Mouse (Mus musculus) ES-E14 (cell line): ENCODE data around the gene Tmed5. TPM values are rescaled to one million over a fixed set of nuclear protein-coding genes. Genes with fewer than 3 reads are reported as not detected.
A peak's percentile ranks its signal among the peaks of the same experiment; 100 is the strongest.

Experiments
- DNase-seq: peaks from one replicate; pipeline ENCODE4 v3.0.0-alpha.2; 2013; ENCODE audit warnings: low read depth, low spot score
- H3K27ac ChIP-seq: 2 replicates; pipeline ENCODE4 v1.5.1; 2012; ENCODE audit warnings: low read depth, mild to moderate bottlenecking, low read length, moderate library complexity, mixed read lengths; ENCODE audit not compliant: poor library complexity, insufficient read depth, severe bottlenecking
- H3K36me3 ChIP-seq: 2 replicates; pipeline ENCODE4 v1.6.1; 2012; ENCODE audit warnings: mild to moderate bottlenecking, low read length, moderate library complexity, mixed read lengths; ENCODE audit not compliant: control insufficient read depth, poor library complexity, insufficient read depth, severe bottlenecking
- H3K4me1 ChIP-seq, 2 experiments: fragments of 150-350 bp in 1 of 2; sonication (generic) in 1 of 2; 2 replicates each; pipeline ENCODE4 v1.6.1; 2012; ENCODE audit warnings: low read length in 2 of 2, mild to moderate bottlenecking in 1 of 2, mixed read lengths in 1 of 2; ENCODE audit not compliant: control insufficient read depth in 2 of 2, insufficient read depth in 2 of 2, poor library complexity in 1 of 2
- H3K4me3 ChIP-seq, 2 experiments: fragments of 150-350 bp in 1 of 2; sonication (generic) in 1 of 2; 2 replicates each; pipeline ENCODE4 v1.5.1; 2012; ENCODE audit warnings: low read length in 2 of 2, low read depth in 1 of 2, mild to moderate bottlenecking in 1 of 2, mixed read lengths in 1 of 2; ENCODE audit not compliant: insufficient read depth in 1 of 2, poor library complexity in 1 of 2, severe bottlenecking in 1 of 2
- H3K9ac ChIP-seq: 2 replicates; pipeline ENCODE4 v1.6.1; 2012; ENCODE audit warnings: low read depth, mild to moderate bottlenecking, low read length, mixed read lengths; ENCODE audit not compliant: poor library complexity, insufficient read depth, severe bottlenecking
- H3K9me3 ChIP-seq: fragments of 150-350 bp; sonication (generic); 2 replicates; pipeline ENCODE4 v1.6.1; 2012; ENCODE audit warnings: low read depth, mild to moderate bottlenecking, low read length; ENCODE audit not compliant: control insufficient read depth, insufficient read depth
- CHD2 ChIP-seq: IDR thresholded peaks from 2 replicates; pipeline ENCODE4 v1.6.1; 2014; ENCODE audit warnings: mild to moderate bottlenecking, low read depth, low read length, inconsistent platforms
- HCFC1 ChIP-seq: IDR thresholded peaks from 2 replicates; pipeline ENCODE4 v1.6.1; 2012; ENCODE audit warnings: low read length, inconsistent platforms, borderline replicate concordance; ENCODE audit not compliant: insufficient read depth
- MAFK ChIP-seq: IDR thresholded peaks from 2 replicates; pipeline ENCODE4 v1.6.1; 2014; ENCODE audit warnings: mild to moderate bottlenecking, low read depth, low read length, inconsistent platforms; ENCODE audit not compliant: insufficient read depth
- ZC3H11A ChIP-seq: IDR thresholded peaks from 2 replicates; pipeline ENCODE4 v1.6.1; 2012; ENCODE audit warnings: low read depth, mild to moderate bottlenecking, inconsistent platforms, low read length, borderline replicate concordance
- ZNF384 ChIP-seq: IDR thresholded peaks from 2 replicates; pipeline ENCODE4 v1.6.1; 2012; ENCODE audit warnings: low read depth, low read length, inconsistent platforms
- in situ Hi-C, 2 experiments: fragments of 600-800 bp; cut with MboI; formaldehyde crosslinking; loops; one replicate each; pipeline ENCODE4 v1.15.1; 2025; ENCODE audit warnings: low sequenced_read_pairs in 2 of 2, inconsistent platforms in 1 of 2; ENCODE audit not compliant: unreplicated experiment in 2 of 2
- total RNA-seq: library from RNA; depleted of rRNA; stranded (reverse); fragments of 300-350 nt; gene quantifications from 2 replicates; pipeline ENCODE4 v1.2.3, GENCODE M21; 2012; rRNA removed

Gene Tmed5
- total RNA-seq, 1 experiment: 78.3 TPM

DNA sequence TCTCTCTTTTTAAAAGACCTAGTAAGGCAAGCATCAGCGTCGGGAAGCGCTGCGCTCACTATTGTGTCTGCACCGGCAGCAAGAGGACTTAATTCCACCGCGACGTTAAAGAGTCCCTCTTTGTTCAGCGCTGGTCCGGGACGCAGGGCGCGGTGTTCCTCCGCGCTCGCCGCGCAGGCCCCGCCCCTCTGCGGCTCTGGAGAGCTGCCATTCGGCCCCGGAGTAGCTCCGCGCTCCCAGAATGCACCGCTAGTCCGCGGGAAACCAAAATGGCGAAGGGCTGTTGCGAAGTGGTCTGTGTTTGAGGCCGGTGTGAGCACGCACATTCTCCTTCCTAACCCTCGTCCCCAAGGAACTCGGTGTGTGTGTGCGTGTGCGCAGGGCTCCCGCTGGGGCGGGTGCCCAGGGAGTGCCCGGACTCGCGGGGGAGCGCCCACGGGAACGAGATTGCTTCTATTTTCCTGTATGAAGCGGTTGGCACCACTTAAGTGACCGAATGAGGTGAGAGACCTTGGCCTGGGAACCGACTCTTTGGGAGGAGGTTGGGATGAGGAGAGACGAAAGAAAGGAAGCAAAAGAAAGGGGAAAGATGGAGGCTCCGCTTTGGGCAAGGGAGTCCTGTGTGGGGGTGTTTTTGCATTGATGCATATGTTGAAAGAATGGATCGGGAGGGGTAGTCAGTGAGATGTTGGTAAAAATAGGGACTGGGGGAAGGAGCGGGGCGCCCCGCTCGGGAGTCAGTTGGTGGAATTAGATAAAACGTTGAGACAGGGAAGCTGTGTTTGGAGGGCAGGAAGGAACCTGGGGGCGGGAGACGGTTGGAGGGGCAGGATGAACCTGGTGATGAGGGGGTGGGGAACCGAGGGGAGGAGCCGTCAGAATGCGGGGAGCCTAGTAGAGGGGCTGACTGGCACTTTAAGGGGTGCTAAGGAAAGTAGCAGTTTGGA is 66.7 kb downstream of the Tmed5 start, which contains the start of gene Mtf2:
Gene Mtf2, plus strand, starts transcription at position 210 of the 947 bp plus-strand sequence.
- Histone ChIP-seq H3K27ac (peak within 1 kb of the TSS; percentile 96), H3K4me3 (peak within 1 kb of the TSS; percentile 88 to 99), H3K9ac (peak within 1 kb of the TSS; percentile 99), H3K9me3 (no peaks in the 10 kb centered on the region), H3K36me3 (peaks cover 23% of the 10 kb centered on the region), H3K4me1 (peaks cover 0 to 5% of the 10 kb centered on the region in 2 experiments; a peak in 3 of 4 replicates)
- in situ Hi-C loops: no loop called here
- DNase-seq: peak; percentile 91
- TF ChIP-seq MAFK (no peak), ZNF384 (peak; percentile 46; the same call in 1 of the 2 replicates), CHD2 (peak; percentile 73; the same call in 1 of the 2 replicates), HCFC1 (peak; percentile 76), ZC3H11A (no peak)

DNA sequence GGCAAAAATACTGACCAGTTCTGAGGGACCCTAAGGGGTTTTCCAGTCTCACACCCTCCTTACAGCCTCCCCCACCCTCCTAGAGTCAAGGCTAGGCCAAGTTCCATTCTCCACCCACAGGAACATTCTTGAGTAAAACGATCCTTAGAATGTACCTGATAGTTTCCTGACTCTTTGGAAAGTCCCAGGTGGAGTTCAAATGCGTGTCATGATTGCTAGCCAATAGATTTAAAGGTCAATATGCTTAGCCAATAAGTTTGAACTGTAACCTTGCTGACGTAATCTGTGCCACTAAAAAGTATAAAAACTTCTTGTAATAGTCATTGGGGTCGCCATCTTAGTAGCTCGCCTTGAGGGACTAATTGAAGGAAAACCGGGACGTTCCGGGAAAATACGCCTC is 72.0 kb downstream of the Tmed5 start:
- DNase-seq: peak; percentile 58
- in situ Hi-C loops: no loop called here
- Histone ChIP-seq H3K27ac (peak overlapping the region; percentile 96), H3K36me3 (peaks cover 7% of the 10 kb centered on the region), H3K4me1 (0 out of 4 replicates have a peak, but pooled peaks cover 0 to 4% of the 10 kb centered on the region in 2 experiments), H3K9me3 (no peaks in the 10 kb centered on the region), H3K9ac (peak overlapping the region; percentile 93), H3K4me3 (peak overlapping the region; percentile 79 to 99)
- TF ChIP-seq CHD2 (peak; percentile 69; the same call in 1 of the 2 replicates), MAFK (no peak)

Other genes with a start within 250 kb of the Tmed5 start
- 752 and 756 TPM in 2 replicates for gene Rpl5, start 232.1 kb downstream of the Tmed5 start, total RNA-seq
- gene Fam69a, start 145.5 kb downstream of the Tmed5 start, total RNA-seq: 7.5 and 7.6 TPM in 2 replicates
- 236 and 242 TPM in 2 replicates for gene Mtf2, start 66.9 kb downstream of the Tmed5 start, total RNA-seq
- 9.8 and 11.4 TPM in 2 replicates for gene Ccdc18, start 255 bp upstream of the Tmed5 start, total RNA-seq
- 14.5 and 22.8 TPM in 2 replicates for gene Dr1, start 136.3 kb upstream of the Tmed5 start, total RNA-seq
- gene Pigg, start 180.0 kb upstream of the Tmed5 start, total RNA-seq: 17.8 and 21.8 TPM in 2 replicates
- 0.16 and 0.45 TPM in 2 replicates for gene Gm42517, start 235.3 kb upstream of the Tmed5 start, total RNA-seq